Mouse (Mus musculus) CD4-positive, CD25-positive, alpha-beta regulatory T cell (primary cell): ENCODE data around the gene Sp7. TPM values are rescaled to one million over a fixed set of nuclear protein-coding genes. Genes with fewer than 3 reads are reported as not detected.

Experiments used
- polyA plus RNA-seq: library from polyadenylated mRNA; unstranded; fragments of 100-300 nt; shearing (Covaris generic); gene quantifications from one replicate; pipeline ENCODE4 v1.2.1, GENCODE M21; 2017

Sp7 gene
- polyA plus RNA-seq, result not detected

GRCm38 (mm10) chr15:102366733-102367344 lies at the start of gene Sp7:
Sp7 (minus strand) TSS chr15:102367182.

GRCm38 (mm10) chr15:102405489-102406195 lies 38.7 kb upstream of the Sp7 start, which contains the start of gene Sp1:
Sp1 (plus strand) TSS chr15:102406143.

GRCm38 (mm10) chr15:102350138-102350941 lies 16.6 kb downstream of the Sp7 start, which contains the start of gene Aaas:
Aaas (minus strand) TSS chr15:102350771.

GRCm38 (mm10) chr15:102331610-102332015 lies 35.4 kb downstream of the Sp7 start, which contains the start of gene Myg1:
Myg1 (plus strand) TSS chr15:102331709.

GRCm38 (mm10) chr15:102326022-102326576 lies 40.9 kb downstream of the Sp7 start, which contains the start of gene Pfdn5:
Pfdn5 (plus strand) TSS chr15:102326116.

Other genes with a start within 250 kb of the Sp7 start
- gene Spryd3, start 230.9 kb downstream of the Sp7 start, polyA plus RNA-seq, result 50.9 TPM
- gene Igfbp6, start 222.8 kb downstream of the Sp7 start, polyA plus RNA-seq, result not detected
- 0.81 TPM for gene Soat2, start 216.7 kb downstream of the Sp7 start, polyA plus RNA-seq
- gene Zfp740, start 163.9 kb downstream of the Sp7 start, polyA plus RNA-seq, result 100 TPM
- 24.4 TPM for gene Csad, start 162.5 kb downstream of the Sp7 start, polyA plus RNA-seq
- 1,211 TPM for gene Itgb7, start 135.2 kb downstream of the Sp7 start, polyA plus RNA-seq
- 43.7 TPM for gene Rarg, start 109.7 kb downstream of the Sp7 start, polyA plus RNA-seq
- gene Gm9918, start 96.6 kb downstream of the Sp7 start, polyA plus RNA-seq, result 0.08 TPM
- gene Mfsd5, start 87.7 kb downstream of the Sp7 start, polyA plus RNA-seq, result 111 TPM
- 1.2 TPM for gene Espl1, start 70.9 kb downstream of the Sp7 start, polyA plus RNA-seq
- gene Pfdn5, start 41.1 kb downstream of the Sp7 start, polyA plus RNA-seq, result 400 TPM
- gene Myg1, start 35.5 kb downstream of the Sp7 start, polyA plus RNA-seq, result 83.9 TPM
- gene Aaas, start 16.4 kb downstream of the Sp7 start, polyA plus RNA-seq, result 54.0 TPM
- 14.1 TPM for gene Sp1, start 39.0 kb upstream of the Sp7 start, polyA plus RNA-seq
- gene Amhr2, start 78.2 kb upstream of the Sp7 start, polyA plus RNA-seq, result 0.14 TPM
- 418 TPM for gene Prr13, start 91.8 kb upstream of the Sp7 start, polyA plus RNA-seq
- gene Pcbp2, start 103.4 kb upstream of the Sp7 start, polyA plus RNA-seq, result 105 TPM
- not detected for gene Gm10337, start 136.5 kb upstream of the Sp7 start, polyA plus RNA-seq
- 9.0 TPM for gene Map3k12, start 149.9 kb upstream of the Sp7 start, polyA plus RNA-seq
- 59.4 TPM for gene Tarbp2, start 151.0 kb upstream of the Sp7 start, polyA plus RNA-seq
- gene Npff, start 157.8 kb upstream of the Sp7 start, polyA plus RNA-seq, result 4.3 TPM